Mouse (Mus musculus) heart, postnatal 0 days (tissue): Measurements from ENCODE around the gene Spag16. TPM values are rescaled to one million over a fixed set of nuclear protein-coding genes. Genes with fewer than 3 reads are reported as not detected.
"Not testable (repeated sequence)": the region's sequence is repeated elsewhere in the genome, so short reads cannot be mapped to it uniquely, and the experiment has no call there.

Experiments used
- ATAC-seq: fragments of 200-750 bp; cut with Nextera tagmentation; 2 replicates; pipeline ENCODE4 v1.8.0; 2017; ENCODE audit warnings: low read depth, moderate number of reproducible peaks, moderate library complexity; ENCODE audit not compliant: insufficient read depth
- DNase-seq: peaks from one replicate; pipeline ENCODE4 v3.0.0-alpha.2; 2016; ENCODE audit warnings: low spot score
- H3K27ac ChIP-seq: fragments of 300-500 bp; sonication (generic); 2 replicates; pipeline ENCODE4 v1.5.1; 2014; ENCODE audit warnings: low read depth, mild to moderate bottlenecking
- H3K27me3 ChIP-seq: fragments of 300-500 bp; sonication (generic); 2 replicates; pipeline ENCODE4 v1.6.1; 2014; ENCODE audit warnings: low read length, mixed read lengths; ENCODE audit not compliant: control insufficient read depth, insufficient read depth
- H3K36me3 ChIP-seq: fragments of 300-500 bp; sonication (generic); replicated peaks from 2 replicates; pipeline ENCODE4 v1.6.1; 2014; ENCODE audit warnings: low read length, mixed read lengths; ENCODE audit not compliant: control insufficient read depth, insufficient read depth
- H3K4me1 ChIP-seq: fragments of 300-500 bp; sonication (generic); 2 replicates; pipeline ENCODE4 v1.6.1; 2014; ENCODE audit warnings: antibody characterized with exemption; ENCODE audit not compliant: control insufficient read depth, insufficient read depth
- H3K4me2 ChIP-seq: fragments of 300-500 bp; sonication (generic); 2 replicates; pipeline ENCODE4 v1.6.1; 2014; ENCODE audit warnings: low read depth, mild to moderate bottlenecking, low read length, moderate library complexity
- H3K4me3 ChIP-seq: fragments of 300-500 bp; sonication (generic); 2 replicates; pipeline ENCODE4 v1.5.1; 2014; ENCODE audit warnings: low read depth, low read length
- H3K9ac ChIP-seq: fragments of 300-500 bp; sonication (generic); replicated peaks from 2 replicates; pipeline ENCODE4 v1.6.1; 2014; ENCODE audit warnings: low read depth, low read length, mixed read lengths
- H3K9me3 ChIP-seq: fragments of 300-500 bp; sonication (generic); replicated peaks from 2 replicates; pipeline ENCODE4 v1.6.1; 2016; ENCODE audit warnings: low read length; ENCODE audit not compliant: control insufficient read depth
- CTCF ChIP-seq: IDR thresholded peaks from 2 replicates; pipeline ENCODE4 v1.5.1; 2016; ENCODE audit warnings: antibody characterized with exemption, control low read depth, low read depth
- EP300 ChIP-seq: IDR thresholded peaks from 2 replicates; pipeline ENCODE4 v1.6.1; 2016; ENCODE audit warnings: antibody characterized with exemption, low read depth
- WGBS: fragments of 180-500 bp; shearing (Covaris S2); extraction: QIAGEN DNeasy Blood & Tissue Kit; methylation state at CpG from one replicate; pipeline ENCODE4 v1.1.7; 2014; 5-methylcytosine and 5-hydroxymethylcytosine counted together
- polyA plus RNA-seq: library from polyadenylated mRNA; unstranded; fragments of >200 nt; fragmentation: Nextera tagmentation; extraction: Ambion mirVana; gene quantifications from 2 replicates; pipeline ENCODE4 v1.2.1, GENCODE M21; 2015
- total RNA-seq: library from RNA; depleted of rRNA; stranded (reverse); fragments of >200 nt; gene quantifications from 2 replicates; pipeline ENCODE4 v1.2.3, GENCODE M21; 2014; ENCODE audit warnings: low replicate concordance

The Spag16 gene
- total and polyA plus RNA-seq, 2 experiments from 2014 or later: 0.26 to 0.27 TPM

DNA sequence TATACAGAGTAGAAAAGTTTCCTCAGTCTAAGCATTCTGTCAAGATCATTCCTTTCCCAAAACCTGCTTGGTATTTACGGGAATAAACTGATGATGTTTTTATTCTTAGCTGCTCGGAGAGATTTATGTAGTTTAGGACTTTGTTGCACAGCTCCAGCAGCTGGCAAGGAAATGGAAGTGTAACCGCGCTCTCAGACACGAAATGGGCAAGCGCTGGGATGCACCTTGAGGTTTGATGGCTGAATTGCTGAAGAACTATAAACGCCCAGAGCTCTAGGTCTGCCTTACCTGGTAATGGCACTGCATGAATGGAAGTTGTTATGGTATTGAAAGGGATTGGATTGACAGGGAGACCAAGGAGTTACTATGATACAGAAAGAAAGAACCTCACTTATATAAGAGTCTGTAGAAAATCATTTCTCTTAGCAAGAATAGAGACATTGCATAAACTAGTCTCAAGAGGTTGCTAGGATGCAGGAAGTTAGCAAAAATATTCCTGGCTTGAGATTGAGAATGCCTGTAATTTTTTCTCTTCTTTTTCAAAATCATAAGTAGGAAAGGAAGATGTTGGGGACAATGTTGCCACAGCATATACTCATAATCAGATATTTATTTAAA, 27.7 kb upstream of the Spag16 start:
- no peak for ATAC-seq
- no peak for TF ChIP-seq CTCF
- TF ChIP-seq EP300: no peak
- H3K36me3 ChIP-seq: no peaks in the 10 kb centered on the region
- 86% methylated on average over 7 of the region's 7 CpGs for WGBS
- no peak overlapping the region for H3K4me3 ChIP-seq
- no peak overlapping the region for H3K27ac ChIP-seq
- H3K9ac ChIP-seq: no peak overlapping the region
- no peaks in the 10 kb centered on the region for H3K9me3 ChIP-seq
- H3K4me1 ChIP-seq: no peaks in the 10 kb centered on the region
- no peak for DNase-seq
- H3K27me3 ChIP-seq: no peaks in the 10 kb centered on the region
- H3K4me2 ChIP-seq: no peak overlapping the region

- Histone ChIP-seq H3K9ac (no peak overlapping the region), H3K4me1 (no peaks in the 10 kb centered on the region), H3K9me3 (no peaks in the 10 kb centered on the region), H3K27me3 (no peaks in the 10 kb centered on the region), H3K27ac (no peak overlapping the region), H3K4me2 (no peak overlapping the region), H3K4me3 (no peak overlapping the region), H3K36me3 (no peaks in the 10 kb centered on the region)
- WGBS: 80% methylated on average over 2 of the region's 2 CpGs
- DNase-seq: no peak
- no peak for ATAC-seq
- TF ChIP-seq EP300 (no peak), CTCF (no peak)
Observed at GRCm38 (mm10) chr1:69810161-69810560, 16.6 kb upstream of the Spag16 start.

- not testable (repeated sequence) for ATAC-seq, H3K4me1 ChIP-seq, H3K9ac ChIP-seq, H3K27me3 ChIP-seq, DNase-seq, H3K4me2 ChIP-seq, H3K27ac ChIP-seq, H3K36me3 ChIP-seq, H3K4me3 ChIP-seq, H3K9me3 ChIP-seq
- WGBS: 67% methylated on average over 5 of the region's 5 CpGs
Observed at GRCm38 (mm10) chr1:69825635-69826034, 1.1 kb upstream of the Spag16 start.

DNA sequence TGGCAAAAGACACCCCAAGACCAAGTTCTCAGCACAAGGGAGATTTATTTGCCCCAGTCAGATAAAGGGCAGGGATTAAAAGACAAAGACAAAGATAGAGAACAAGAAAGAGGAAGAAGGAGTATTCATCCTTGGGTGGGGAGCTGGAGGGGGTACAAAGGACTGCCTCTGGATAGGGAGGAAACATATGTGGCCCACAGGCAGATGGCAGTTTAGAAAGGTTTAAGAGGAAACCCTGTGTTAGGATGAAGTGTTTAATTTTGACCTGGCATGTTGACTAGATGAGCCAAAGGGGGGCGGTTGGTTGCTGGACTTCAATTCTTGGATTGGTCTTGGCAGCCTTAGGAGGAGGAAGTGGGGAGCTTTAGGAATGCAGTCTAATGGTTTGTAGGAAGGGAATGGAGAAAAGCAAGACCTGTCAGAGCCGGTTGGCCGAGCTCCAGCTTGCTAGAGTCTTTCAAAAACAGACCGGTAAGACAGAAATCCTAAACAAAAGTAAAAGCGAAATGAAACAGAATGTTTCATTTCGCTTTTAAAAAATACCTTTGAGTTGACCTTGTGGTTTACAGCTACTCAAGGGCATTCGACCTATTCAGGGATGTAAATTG, 2.2 kb downstream of the Spag16 start:
- 76% methylated on average over 7 of the region's 7 CpGs for WGBS
- ATAC-seq (no peak), DNase-seq (no peak)
- H3K4me1 ChIP-seq: no peaks in the 10 kb centered on the region
- H3K9me3 ChIP-seq: no peaks in the 10 kb centered on the region
- TF ChIP-seq CTCF: no peak
- no peak for TF ChIP-seq EP300
- no peak overlapping the region for H3K27ac ChIP-seq
- H3K4me2 ChIP-seq: no peak overlapping the region
- no peaks in the 10 kb centered on the region for H3K36me3 ChIP-seq
- H3K9ac ChIP-seq: no peak overlapping the region
- no peaks in the 10 kb centered on the region for H3K27me3 ChIP-seq
- H3K4me3 ChIP-seq: no peak overlapping the region

- WGBS: 83% methylated on average over 1 of the region's 1 CpGs
- TF ChIP-seq CTCF (no peak), EP300 (no peak)
- Histone ChIP-seq H3K27me3 (no peaks in the 10 kb centered on the region), H3K4me3 (no peak overlapping the region), H3K9me3 (no peaks in the 10 kb centered on the region), H3K9ac (no peak overlapping the region), H3K36me3 (no peaks in the 10 kb centered on the region), H3K4me1 (no peaks in the 10 kb centered on the region), H3K4me2 (no peak overlapping the region), H3K27ac (no peak overlapping the region)
- DNase-seq: no peak
- ATAC-seq: no peak
Observed at GRCm38 (mm10) chr1:69830586-69830985, 3.8 kb downstream of the Spag16 start.

- no peaks in the 10 kb centered on the region for H3K36me3 ChIP-seq
- H3K27ac ChIP-seq: no peak overlapping the region
- H3K9me3 ChIP-seq: no peaks in the 10 kb centered on the region
- no peak for TF ChIP-seq EP300
- no peak for TF ChIP-seq CTCF
- H3K27me3 ChIP-seq: no peaks in the 10 kb centered on the region
- no peaks in the 10 kb centered on the region for H3K4me1 ChIP-seq
- no peak for ATAC-seq
- H3K9ac ChIP-seq: no peak overlapping the region
- WGBS: 80% methylated on average over 2 of the region's 2 CpGs
- DNase-seq: no peak
- no peak overlapping the region for H3K4me2 ChIP-seq
- no peak overlapping the region for H3K4me3 ChIP-seq
Observed at GRCm38 (mm10) chr1:69831002-69831401, 4.2 kb downstream of the Spag16 start.

- H3K27ac ChIP-seq, H3K4me1 ChIP-seq, H3K9ac ChIP-seq, H3K4me3 ChIP-seq, H3K9me3 ChIP-seq, H3K4me2 ChIP-seq, ATAC-seq, DNase-seq, H3K36me3 ChIP-seq, H3K27me3 ChIP-seq: not testable (repeated sequence)
- 71% methylated on average over 4 of the region's 4 CpGs for WGBS
Observed at GRCm38 (mm10) chr1:69833476-69833875, 6.7 kb downstream of the Spag16 start.
